ENCODE assay signal across 9 mouse cellular contexts in the genomic region with DNA sequence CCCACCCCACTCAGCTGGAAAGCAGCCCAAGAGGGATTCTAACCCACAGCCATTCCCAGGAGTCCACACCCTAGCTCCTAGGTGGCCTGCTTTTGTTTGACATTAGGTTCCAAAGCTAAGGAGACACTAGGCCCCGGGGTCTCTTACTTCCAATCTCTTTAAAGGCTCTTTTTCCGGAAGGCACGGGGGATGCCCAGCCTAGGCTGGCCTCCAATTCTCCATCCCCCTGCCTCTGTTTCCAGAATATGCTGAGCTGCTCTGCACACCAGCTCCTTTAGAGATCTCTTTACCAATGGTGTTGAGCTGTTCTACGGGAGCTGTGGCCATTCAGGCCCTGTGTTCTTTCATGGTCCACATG. TPM values are rescaled to one million over a fixed set of nuclear protein-coding genes. Genes with fewer than 3 reads are reported as not detected.
DNase-seq lines count a peak whose midpoint lies in the region; ATAC-seq lines count a peak whose summit lies in the region.
"Had no signal": no experiment of that assay in that cellular context is flagged by ENCODE, and none has a peak within 500 bp of the region (broad histone marks: within the 10 kb centered on the region; RNA-seq: fewer than 3 reads in every experiment).

No protein-coding gene starts in this region.

- peaks cover 1% of the 10 kb centered on the region; the same call in 1 of the 2 replicates for H3K36me3 ChIP-seq in heart, embryonic 12.5 days
- H3K36me3 ChIP-seq in hindbrain, embryonic 12.5 days, result 0 out of 2 replicates have a peak, but pooled peaks cover 7% of the 10 kb centered on the region
- H3K36me3 ChIP-seq in midbrain, embryonic 12.5 days, result no peaks in the 10 kb centered on the region

- no peak for DNase-seq in heart, postnatal 25 days (ENCODE audit: low spot score)
- DNase-seq in MN1 (ENCODE audit: low spot score), result peak; percentile 25
- no peak for DNase-seq in right cerebral cortex, adult 2 months (ENCODE audit: low spot score in 2 of 2)
- DNase-seq in spleen, postnatal 10 days (ENCODE audit: low spot score in 2 of 2), result no peak
- DNase-seq in spleen, adult 12 weeks (ENCODE audit: low spot score), result no peak
- DNase-seq: cerebellum, adult 9-10 months had no signal

- H3K4me2 ChIP-seq in heart, embryonic 12.5 days, result peak overlapping the region; percentile 88
- H3K4me2 ChIP-seq in hindbrain, embryonic 12.5 days (replicated peaks), result peak overlapping the region; percentile 87
- H3K4me2 ChIP-seq in midbrain, embryonic 12.5 days (replicated peaks), result peak overlapping the region; percentile 85

- H3K4me3 ChIP-seq in heart, embryonic 12.5 days, result peak overlapping the region; percentile 67
- peak overlapping the region; percentile 71 for H3K4me3 ChIP-seq in hindbrain, embryonic 12.5 days
- H3K4me3 ChIP-seq in midbrain, embryonic 12.5 days, result peak overlapping the region; percentile 70

- 75% methylated on average over 4 of the region's 4 CpGs for WGBS in heart, embryonic 12.5 days
- 71% methylated on average over 4 of the region's 4 CpGs for WGBS in hindbrain, embryonic 12.5 days
- WGBS in midbrain, embryonic 12.5 days, result 49% methylated on average over 4 of the region's 4 CpGs

- H3K4me1 ChIP-seq in heart, embryonic 12.5 days (replicated peaks), result peaks cover 32% of the 10 kb centered on the region
- H3K4me1 ChIP-seq in hindbrain, embryonic 12.5 days, result peaks cover 56% of the 10 kb centered on the region
- H3K4me1 ChIP-seq in midbrain, embryonic 12.5 days, result peaks cover 54% of the 10 kb centered on the region

- no peaks in the 10 kb centered on the region for H3K9me3 ChIP-seq in heart, embryonic 12.5 days (replicated peaks)
- no peaks in the 10 kb centered on the region for H3K9me3 ChIP-seq in hindbrain, embryonic 12.5 days (replicated peaks)
- no peaks in the 10 kb centered on the region for H3K9me3 ChIP-seq in midbrain, embryonic 12.5 days

- no peaks in the 10 kb centered on the region for H3K27me3 ChIP-seq in heart, embryonic 12.5 days (replicated peaks)
- H3K27me3 ChIP-seq in hindbrain, embryonic 12.5 days, result no peaks in the 10 kb centered on the region
- peaks cover 4% of the 10 kb centered on the region; the same call in 1 of the 2 replicates for H3K27me3 ChIP-seq in midbrain, embryonic 12.5 days

- intact Hi-C loops in heart, postnatal 25 days (cut with DNase I), result no loop called here

- H3K9ac ChIP-seq in heart, embryonic 12.5 days, result peak overlapping the region; percentile 81; the same call in 1 of the 2 replicates
- H3K9ac ChIP-seq in hindbrain, embryonic 12.5 days, result peak overlapping the region; percentile 78
- H3K9ac ChIP-seq in midbrain, embryonic 12.5 days (replicated peaks), result peak overlapping the region; percentile 74

- 0 out of 2 replicates have a peak overlapping the region, but pooled peaks have one; percentile 25 for H3K27ac ChIP-seq in heart, embryonic 12.5 days (ENCODE audit: poor library complexity, severe bottlenecking)
- H3K27ac ChIP-seq in hindbrain, embryonic 12.5 days, result peak overlapping the region; percentile 86
- H3K27ac ChIP-seq in midbrain, embryonic 12.5 days (replicated peaks), result peak overlapping the region; percentile 82

- no peak for ATAC-seq in heart, embryonic 12.5 days (ENCODE audit: insufficient number of reproducible peaks, low FRiP score)
- no peak for ATAC-seq in hindbrain, embryonic 12.5 days (ENCODE audit: low FRiP score)
- ATAC-seq in midbrain, embryonic 12.5 days (ENCODE audit: low FRiP score, low read depth), result no peak

RNA-seq across cellular contexts. Expression of gene Cotl1, which starts 1.4 kb away (rescaled TPM):
- 40.6 and 54.2 TPM in 2 replicates for polyA plus RNA-seq in heart, embryonic 12.5 days (2016; fragmentation: Nextera tagmentation; extraction: Ambion mirVana)
- total RNA-seq in heart, postnatal 25 days (2021), result 10 to 100 TPM; 17.3 to 20.2 TPM
- 115 and 142 TPM in 2 replicates for polyA plus RNA-seq in hindbrain, embryonic 12.5 days (2016; fragmentation: Nextera tagmentation; extraction: Ambion mirVana)
- polyA plus RNA-seq in midbrain, embryonic 12.5 days (2016; fragmentation: Nextera tagmentation; extraction: Ambion mirVana), result 93.4 and 131 TPM in 2 replicates

RNA-seq across cellular contexts. Expression of gene Klhl36, which starts 23.1 kb away (rescaled TPM):
- 10.3 and 12.5 TPM in 2 replicates for polyA plus RNA-seq in heart, embryonic 12.5 days (2016; fragmentation: Nextera tagmentation; extraction: Ambion mirVana)
- total RNA-seq in heart, postnatal 25 days (2021), result 1 to 10 TPM; 2.3 to 3.3 TPM
- 12.2 and 12.8 TPM in 2 replicates for polyA plus RNA-seq in hindbrain, embryonic 12.5 days (2016; fragmentation: Nextera tagmentation; extraction: Ambion mirVana)
- 13.1 and 14.7 TPM in 2 replicates for polyA plus RNA-seq in midbrain, embryonic 12.5 days (2016; fragmentation: Nextera tagmentation; extraction: Ambion mirVana)

Comparison
In these comparisons a context has a peak if more than half of its experiments do, and no peak if none do; other contexts are left out.
1. H3K27ac ChIP-seq: peak in every context shown above with its lines; median percentile 86 in hindbrain, embryonic 12.5 days; 82 in midbrain, embryonic 12.5 days; 25 in heart, embryonic 12.5 days.